Mouse (Mus musculus) hindbrain, embryonic 11.5 days (tissue): ENCODE data around the gene Dock10. TPM values are rescaled to one million over a fixed set of nuclear protein-coding genes. Genes with fewer than 3 reads are reported as not detected.

Experiments
- ATAC-seq: fragments of 200-750 bp; cut with Nextera tagmentation; 2 replicates; pipeline ENCODE4 v1.8.0; 2017; ENCODE audit warnings: mild to moderate bottlenecking, moderate TSS enrichment, moderate library complexity; ENCODE audit not compliant: low FRiP score
- DNase-seq: peaks from one replicate; pipeline ENCODE4 v3.0.0-alpha.2; 2015; ENCODE audit warnings: low spot score
- H3K27ac ChIP-seq: fragments of 300-500 bp; sonication (generic); 2 replicates; pipeline ENCODE4 v1.5.1; 2014; ENCODE audit warnings: mild to moderate bottlenecking, low read depth, low read length
- H3K27me3 ChIP-seq: fragments of 300-500 bp; sonication (generic); 2 replicates; pipeline ENCODE4 v1.6.1; 2014; ENCODE audit warnings: mild to moderate bottlenecking, low read length, moderate library complexity, mixed read lengths; ENCODE audit not compliant: control insufficient read depth, insufficient read depth
- H3K36me3 ChIP-seq: fragments of 300-500 bp; sonication (generic); 2 replicates; pipeline ENCODE4 v1.6.1; 2014; ENCODE audit warnings: mild to moderate bottlenecking, low read length, moderate library complexity, mixed read lengths; ENCODE audit not compliant: control insufficient read depth, insufficient read depth
- H3K4me1 ChIP-seq: fragments of 300-500 bp; sonication (generic); replicated peaks from 2 replicates; pipeline ENCODE4 v1.6.1; 2014; ENCODE audit warnings: low read length, mixed read lengths; ENCODE audit not compliant: control insufficient read depth, insufficient read depth
- H3K4me2 ChIP-seq: fragments of 300-500 bp; sonication (generic); replicated peaks from 2 replicates; pipeline ENCODE4 v1.6.1; 2014; ENCODE audit warnings: mild to moderate bottlenecking, low read depth, low read length
- H3K4me3 ChIP-seq: fragments of 300-500 bp; sonication (generic); 2 replicates; pipeline ENCODE4 v1.5.1; 2014; ENCODE audit warnings: low read depth, low read length
- H3K9ac ChIP-seq: fragments of 300-500 bp; sonication (generic); 2 replicates; pipeline ENCODE4 v1.6.1; 2014; ENCODE audit warnings: low read depth, low read length
- H3K9me3 ChIP-seq: fragments of 300-500 bp; sonication (generic); 2 replicates; pipeline ENCODE4 v1.6.1; 2016; ENCODE audit warnings: low read length; ENCODE audit not compliant: control insufficient read depth
- WGBS: fragments of 180-500 bp; shearing (Covaris S2); extraction: QIAGEN DNeasy Blood & Tissue Kit; methylation state at CpG from one replicate; pipeline ENCODE4 v1.1.7; 2014; 5-methylcytosine and 5-hydroxymethylcytosine counted together
- polyA plus RNA-seq: library from polyadenylated mRNA; unstranded; fragments of >200 nt; fragmentation: Nextera tagmentation; extraction: Ambion mirVana; gene quantifications from 2 replicates; pipeline ENCODE4 v1.2.1, GENCODE M21; 2014

The Dock10 gene
- polyA plus RNA-seq, 1 experiment from 2014 or later: 4.3 TPM

GRCm38 (mm10) chr1:80504757-80505156 is 253.6 kb downstream of the Dock10 start:
- Histone ChIP-seq H3K9ac (no peak overlapping the region), H3K9me3 (no peaks in the 10 kb centered on the region), H3K4me1 (no peaks in the 10 kb centered on the region), H3K27ac (no peak overlapping the region), H3K4me2 (no peak overlapping the region), H3K27me3 (no peaks in the 10 kb centered on the region), H3K4me3 (no peak overlapping the region), H3K36me3 (no peaks in the 10 kb centered on the region)
- 81% methylated on average over 2 of the region's 2 CpGs for WGBS
- DNase-seq (no peak), ATAC-seq (no peak)

DNA sequence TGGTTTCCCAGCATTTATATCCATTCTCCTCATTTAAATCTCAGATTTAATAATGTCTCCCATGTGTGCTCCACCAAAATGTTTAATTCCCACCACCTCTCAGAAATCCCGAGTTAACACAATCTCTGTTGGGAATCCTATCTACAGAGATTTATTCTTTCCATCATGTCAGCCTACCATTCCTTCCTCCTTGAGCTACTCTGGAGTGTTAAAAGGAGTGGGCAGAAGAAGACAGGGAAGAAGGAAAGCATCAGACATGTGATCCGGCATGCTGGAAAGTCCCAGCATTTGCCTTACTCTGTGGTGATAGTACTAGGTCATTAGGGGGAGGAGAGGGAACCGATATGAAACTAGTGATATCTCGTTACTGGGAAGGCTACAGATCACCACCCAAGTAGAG is 254.2 kb downstream of the Dock10 start:
- Histone ChIP-seq H3K4me3 (no peak overlapping the region), H3K27ac (no peak overlapping the region), H3K27me3 (no peaks in the 10 kb centered on the region), H3K9ac (no peak overlapping the region), H3K36me3 (no peaks in the 10 kb centered on the region), H3K4me2 (no peak overlapping the region), H3K4me1 (no peaks in the 10 kb centered on the region), H3K9me3 (no peaks in the 10 kb centered on the region)
- ATAC-seq: no peak
- no peak for DNase-seq
- 88% methylated on average over 4 of the region's 4 CpGs for WGBS

- Histone ChIP-seq H3K36me3 (no peaks in the 10 kb centered on the region), H3K9ac (no peak overlapping the region), H3K4me2 (no peak overlapping the region), H3K4me3 (no peak overlapping the region), H3K27ac (no peak overlapping the region), H3K4me1 (no peaks in the 10 kb centered on the region), H3K9me3 (no peaks in the 10 kb centered on the region), H3K27me3 (no peaks in the 10 kb centered on the region)
- no peak for DNase-seq
- no peak for ATAC-seq
- WGBS: 83% methylated on average over 9 of the region's 9 CpGs
Measured at GRCm38 (mm10) chr1:80502456-80503165, 255.7 kb downstream of the Dock10 start.

DNA sequence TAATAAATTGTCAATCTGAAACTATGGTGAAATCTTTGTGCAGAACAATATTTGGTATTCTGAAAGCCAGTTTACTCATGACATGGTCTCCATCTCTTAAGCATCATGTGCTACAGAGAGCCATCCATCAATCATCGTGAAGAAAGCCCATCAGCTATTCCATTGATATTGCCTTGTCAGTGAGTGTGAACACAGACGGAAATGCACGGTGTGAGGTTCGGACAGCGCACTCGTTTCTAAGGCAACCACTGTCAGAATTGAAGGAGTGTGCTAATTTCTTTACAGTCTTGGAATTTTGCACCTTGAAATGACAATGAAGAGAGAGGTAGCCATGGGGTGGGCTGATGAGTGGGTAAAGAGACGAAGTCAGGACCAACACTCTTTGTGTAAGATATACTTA is 259.1 kb downstream of the Dock10 start:
- H3K27ac ChIP-seq: no peak overlapping the region
- ATAC-seq (no peak), DNase-seq (no peak)
- no peaks in the 10 kb centered on the region for H3K4me1 ChIP-seq
- no peak overlapping the region for H3K4me3 ChIP-seq
- 55% methylated on average over 7 of the region's 7 CpGs for WGBS
- H3K4me2 ChIP-seq: no peak overlapping the region
- H3K9me3 ChIP-seq: no peaks in the 10 kb centered on the region
- no peaks in the 10 kb centered on the region for H3K36me3 ChIP-seq
- no peak overlapping the region for H3K9ac ChIP-seq
- H3K27me3 ChIP-seq: no peaks in the 10 kb centered on the region

DNA sequence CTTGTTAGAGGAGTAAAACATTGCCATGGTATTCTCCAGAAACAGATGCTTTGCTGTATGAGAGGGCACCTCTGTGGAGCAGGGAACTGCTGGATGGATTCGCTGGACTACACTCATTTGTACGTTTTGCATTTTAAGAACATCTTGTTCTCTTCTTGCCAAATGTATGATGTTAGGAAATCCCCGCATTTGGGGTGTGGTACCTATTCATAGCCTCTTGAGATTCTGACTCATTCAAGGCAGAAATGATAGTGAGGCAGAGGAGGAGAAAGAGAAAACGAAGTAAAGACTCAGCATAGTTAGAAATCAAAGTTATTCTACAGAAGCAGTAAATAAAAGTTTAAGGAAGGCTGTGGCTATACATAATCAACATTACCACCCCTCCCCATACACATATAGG is 262.0 kb downstream of the Dock10 start:
- Histone ChIP-seq H3K36me3 (no peaks in the 10 kb centered on the region), H3K9ac (no peak overlapping the region), H3K27ac (no peak overlapping the region), H3K4me2 (no peak overlapping the region), H3K4me3 (no peak overlapping the region), H3K4me1 (no peaks in the 10 kb centered on the region), H3K9me3 (no peaks in the 10 kb centered on the region), H3K27me3 (no peaks in the 10 kb centered on the region)
- ATAC-seq: no peak
- DNase-seq: no peak
- 85% methylated on average over 4 of the region's 4 CpGs for WGBS

- DNase-seq (no peak), ATAC-seq (no peak)
- Histone ChIP-seq H3K27ac (no peak overlapping the region), H3K4me3 (no peak overlapping the region), H3K9ac (no peak overlapping the region), H3K4me2 (no peak overlapping the region), H3K9me3 (no peaks in the 10 kb centered on the region), H3K4me1 (no peaks in the 10 kb centered on the region), H3K36me3 (no peaks in the 10 kb centered on the region), H3K27me3 (no peaks in the 10 kb centered on the region)
- 82% methylated on average over 5 of the region's 5 CpGs for WGBS
Measured at GRCm38 (mm10) chr1:80483419-80483818, 274.9 kb downstream of the Dock10 start.

DNA sequence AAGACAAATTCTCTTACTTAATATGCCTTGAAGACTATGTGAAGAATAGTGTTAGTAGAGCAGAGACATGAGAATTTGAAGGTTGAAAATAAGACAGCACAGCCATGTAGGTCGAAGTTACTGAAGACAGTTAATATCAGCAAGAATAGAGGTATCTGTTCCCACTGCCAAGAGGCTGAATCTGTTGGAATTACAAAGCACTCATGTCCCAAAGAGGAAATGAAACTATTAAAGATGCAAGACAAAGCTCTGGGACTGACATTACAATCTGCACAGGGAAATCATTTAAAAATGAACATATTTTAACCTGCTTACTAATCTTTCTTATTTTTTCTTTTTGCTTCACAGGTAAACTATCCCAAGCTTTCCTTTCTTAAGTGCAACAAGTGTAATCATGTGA is 283.4 kb downstream of the Dock10 start:
- no peaks in the 10 kb centered on the region for H3K9me3 ChIP-seq
- no peaks in the 10 kb centered on the region for H3K27me3 ChIP-seq
- no peaks in the 10 kb centered on the region for H3K36me3 ChIP-seq
- no peak overlapping the region for H3K27ac ChIP-seq
- H3K4me3 ChIP-seq: no peak overlapping the region
- no peaks in the 10 kb centered on the region for H3K4me1 ChIP-seq
- DNase-seq (no peak), ATAC-seq (no peak)
- 72% methylated on average over 1 of the region's 1 CpGs for WGBS
- no peak overlapping the region for H3K9ac ChIP-seq
- H3K4me2 ChIP-seq: no peak overlapping the region

GRCm38 (mm10) chr1:80472395-80472794 is 285.9 kb downstream of the Dock10 start:
- DNase-seq (no peak), ATAC-seq (no peak)
- Histone ChIP-seq H3K4me1 (no peaks in the 10 kb centered on the region), H3K4me2 (no peak overlapping the region), H3K36me3 (no peaks in the 10 kb centered on the region), H3K27me3 (no peaks in the 10 kb centered on the region), H3K27ac (no peak overlapping the region), H3K9ac (no peak overlapping the region), H3K9me3 (no peaks in the 10 kb centered on the region), H3K4me3 (no peak overlapping the region)
- 97% methylated on average over 1 of the region's 1 CpGs for WGBS

GRCm38 (mm10) chr1:80461348-80461747 is 297.0 kb downstream of the Dock10 start, which contains the start of gene Gm45261:
Gene Gm45261, minus strand, starts transcription at chr1:80461448.
- no peak within 1 kb of the TSS for H3K27ac ChIP-seq
- H3K9me3 ChIP-seq: no peaks in the 10 kb centered on the region
- H3K4me3 ChIP-seq: no peak within 1 kb of the TSS
- no peaks in the 10 kb centered on the region for H3K27me3 ChIP-seq
- DNase-seq: no peak
- no peak within 1 kb of the TSS for H3K9ac ChIP-seq
- no peaks in the 10 kb centered on the region for H3K4me1 ChIP-seq
- WGBS: 81% methylated on average over 6 of the region's 6 CpGs
- no peak within 1 kb of the TSS for H3K4me2 ChIP-seq
- ATAC-seq: no peak
- H3K36me3 ChIP-seq: no peaks in the 10 kb centered on the region
